Mouse (Mus musculus) olfactory bulb, adult 2 months (tissue): ENCODE results near the gene Gamt.

Experiments
- CTCF ChIP-seq: fragments of 200-500 bp; IDR thresholded peaks from 2 replicates; pipeline ENCODE4 v1.5.1; 2012; ENCODE audit warnings: low read depth, mild to moderate bottlenecking, low read length, moderate library complexity; ENCODE audit not compliant: insufficient read depth
- POLR2A ChIP-seq: fragments of 200-500 bp; IDR thresholded peaks from 2 replicates; pipeline ENCODE4 v1.6.1; 2012; ENCODE audit warnings: mild to moderate bottlenecking, low read depth, low read length, moderate library complexity; ENCODE audit not compliant: insufficient read depth

GRCm38 (mm10) chr10:80236145-80236825 lies 24.5 kb downstream of the Gamt start:
- no peak for TF ChIP-seq CTCF
- TF ChIP-seq POLR2A: no peak
